Mouse (Mus musculus) bone marrow, adult 2 months (tissue): Measurements from ENCODE around the gene Kcnk5.

Experiments used
- CTCF ChIP-seq: fragments of 200-500 bp; IDR thresholded peaks from 2 replicates; pipeline ENCODE4 v1.5.1; 2011; ENCODE audit warnings: low read length, control low read depth; ENCODE audit not compliant: control insufficient read depth, insufficient read depth
- POLR2A ChIP-seq: fragments of 200-500 bp; IDR thresholded peaks from 2 replicates; pipeline ENCODE4 v1.6.1; 2011; ENCODE audit warnings: low read depth, mild to moderate bottlenecking, control low read depth, low read length, borderline replicate concordance; ENCODE audit not compliant: control insufficient read depth

GRCm38 (mm10) chr14:20116149-20116605, 65.4 kb downstream of the Kcnk5 start:
- TF ChIP-seq POLR2A = no peak
- no peak for TF ChIP-seq CTCF
